Mouse (Mus musculus) lung, embryonic 16.5 days (tissue): ENCODE measurements around the gene Vamp2. TPM values are rescaled to one million over a fixed set of nuclear protein-coding genes. Genes with fewer than 3 reads are reported as not detected.

Experiments used
- ATAC-seq: fragments of 200-750 bp; cut with Nextera tagmentation; 2 replicates; pipeline ENCODE4 v1.8.0; 2017; ENCODE audit warnings: low read depth, mild to moderate bottlenecking, moderate library complexity
- H3K27ac ChIP-seq: fragments of 300-500 bp; sonication (generic); 2 replicates; pipeline ENCODE4 v1.5.1; 2014; ENCODE audit warnings: mild to moderate bottlenecking, control low read depth, low read length
- H3K27me3 ChIP-seq: fragments of 300-500 bp; sonication (generic); 2 replicates; pipeline ENCODE4 v1.6.1; 2014; ENCODE audit warnings: low read depth, low read length, mixed read lengths; ENCODE audit not compliant: control insufficient read depth, insufficient read depth
- H3K36me3 ChIP-seq: fragments of 300-500 bp; sonication (generic); 2 replicates; pipeline ENCODE4 v1.6.1; 2014; ENCODE audit warnings: low read length; ENCODE audit not compliant: control insufficient read depth, insufficient read depth
- H3K4me1 ChIP-seq: fragments of 300-500 bp; sonication (generic); replicated peaks from 2 replicates; pipeline ENCODE4 v1.6.1; 2014; ENCODE audit warnings: low read length, mixed read lengths; ENCODE audit not compliant: control insufficient read depth, insufficient read depth
- H3K4me2 ChIP-seq: fragments of 300-500 bp; sonication (generic); 2 replicates; pipeline ENCODE4 v1.6.1; 2014; ENCODE audit warnings: low read depth, low read length, control low read depth
- H3K4me3 ChIP-seq: fragments of 300-500 bp; sonication (generic); 2 replicates; pipeline ENCODE4 v1.5.1; 2014; ENCODE audit warnings: mild to moderate bottlenecking, low read length, control low read depth
- H3K9ac ChIP-seq: fragments of 300-500 bp; sonication (generic); 2 replicates; pipeline ENCODE4 v1.6.1; 2014; ENCODE audit warnings: low read length, control low read depth
- H3K9me3 ChIP-seq: fragments of 300-500 bp; sonication (generic); 2 replicates; pipeline ENCODE4 v1.6.1; 2016; ENCODE audit warnings: low read length; ENCODE audit not compliant: control insufficient read depth
- WGBS: fragments of 180-500 bp; shearing (Covaris S2); extraction: QIAGEN DNeasy Blood & Tissue Kit; methylation state at CpG from one replicate; pipeline ENCODE4 v1.1.7; 2014; 5-methylcytosine and 5-hydroxymethylcytosine counted together
- polyA plus RNA-seq: library from polyadenylated mRNA; unstranded; fragments of >200 nt; fragmentation: Nextera tagmentation; extraction: Ambion mirVana; gene quantifications from 2 replicates; pipeline ENCODE4 v1.2.1, GENCODE M21; 2015

The Vamp2 gene
- polyA plus RNA-seq, 1 experiment from 2014 or later = 85.2 TPM

DNA sequence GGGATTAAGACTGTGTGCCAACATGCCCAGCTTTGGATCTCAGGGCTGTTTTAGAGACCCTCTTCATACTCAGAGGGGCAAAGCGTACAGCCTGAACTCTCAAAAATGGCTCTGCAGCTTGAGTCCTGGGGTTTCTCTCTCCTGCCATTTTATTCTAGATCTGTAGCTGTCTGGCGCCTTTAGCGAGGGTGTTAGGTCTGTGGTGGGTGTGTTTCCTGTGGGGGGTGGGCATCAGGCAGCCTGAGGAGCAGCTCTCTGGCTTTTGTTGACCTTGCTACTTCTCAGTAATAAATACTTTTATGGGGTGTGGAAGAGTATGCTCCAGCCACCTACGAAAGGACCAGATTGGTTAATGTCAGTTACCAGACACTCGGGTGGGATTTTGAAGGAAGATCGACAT, 10.2 kb upstream of the Vamp2 start:
- no peak for ATAC-seq
- H3K27ac ChIP-seq = no peak overlapping the region
- H3K27me3 ChIP-seq = no peaks in the 10 kb centered on the region
- no peak overlapping the region for H3K9ac ChIP-seq
- no peaks in the 10 kb centered on the region for H3K36me3 ChIP-seq
- no peaks in the 10 kb centered on the region for H3K9me3 ChIP-seq
- peaks cover 5% of the 10 kb centered on the region for H3K4me1 ChIP-seq
- no peak overlapping the region for H3K4me3 ChIP-seq
- WGBS = 63% methylated on average over 6 of the region's 6 CpGs
- H3K4me2 ChIP-seq = no peak overlapping the region

- no peak overlapping the region for H3K27ac ChIP-seq
- no peak for ATAC-seq
- H3K4me2 ChIP-seq = no peak overlapping the region
- H3K36me3 ChIP-seq = no peaks in the 10 kb centered on the region
- H3K4me1 ChIP-seq = peaks cover 4% of the 10 kb centered on the region
- H3K27me3 ChIP-seq = no peaks in the 10 kb centered on the region
- H3K9me3 ChIP-seq = no peaks in the 10 kb centered on the region
- no peak overlapping the region for H3K9ac ChIP-seq
- WGBS = 62% methylated on average over 5 of the region's 5 CpGs
- H3K4me3 ChIP-seq = no peak overlapping the region
Observed at GRCm38 (mm10) chr11:69078805-69079438, 9.4 kb upstream of the Vamp2 start.

GRCm38 (mm10) chr11:69080102-69080854, 8.0 kb upstream of the Vamp2 start:
- 77% methylated on average over 15 of the region's 15 CpGs for WGBS
- Histone ChIP-seq H3K27me3 (no peaks in the 10 kb centered on the region), H3K4me2 (no peak overlapping the region), H3K27ac (no peak overlapping the region), H3K9ac (no peak overlapping the region), H3K36me3 (no peaks in the 10 kb centered on the region), H3K9me3 (no peaks in the 10 kb centered on the region), H3K4me1 (no peaks in the 10 kb centered on the region), H3K4me3 (no peak overlapping the region)
- no peak for ATAC-seq

GRCm38 (mm10) chr11:69080855-69081222, 7.5 kb upstream of the Vamp2 start:
- 85% methylated on average over 8 of the region's 8 CpGs for WGBS
- H3K9ac ChIP-seq = no peak overlapping the region

DNA sequence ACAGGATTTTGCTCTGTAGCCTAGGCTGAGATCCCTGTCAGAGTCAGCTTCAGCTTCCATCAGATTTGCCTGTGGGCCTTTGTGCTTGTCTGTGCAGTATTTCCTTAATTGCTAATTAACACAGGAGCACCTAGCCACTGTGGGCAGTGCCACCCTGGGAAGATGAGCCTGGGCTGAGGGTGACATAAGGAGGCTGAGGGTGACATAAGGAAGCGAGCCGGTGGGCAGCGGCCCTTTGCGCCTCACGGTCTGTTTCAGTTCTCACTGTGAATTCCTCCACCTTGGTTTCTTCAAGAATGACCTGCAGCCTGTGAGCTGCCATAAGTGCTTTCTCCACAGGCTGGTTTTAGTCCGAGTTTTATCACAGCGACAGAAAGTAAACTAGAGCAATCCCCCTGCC, 6.7 kb upstream of the Vamp2 start:
- Histone ChIP-seq H3K36me3 (no peaks in the 10 kb centered on the region), H3K27me3 (no peaks in the 10 kb centered on the region), H3K9ac (no peak overlapping the region), H3K9me3 (no peaks in the 10 kb centered on the region), H3K4me3 (no peak overlapping the region), H3K4me2 (no peak overlapping the region), H3K27ac (no peak overlapping the region), H3K4me1 (no peaks in the 10 kb centered on the region)
- no peak for ATAC-seq
- 75% methylated on average over 7 of the region's 7 CpGs for whole genome bisulfite sequencing

More at GRCm38 (mm10) chr11:69080855-69081222, 7.5 kb upstream of the Vamp2 start:
- Histone ChIP-seq H3K4me3 (no peak overlapping the region), H3K4me1 (no peaks in the 10 kb centered on the region), H3K36me3 (no peaks in the 10 kb centered on the region), H3K4me2 (no peak overlapping the region), H3K9me3 (no peaks in the 10 kb centered on the region), H3K27ac (no peak overlapping the region), H3K27me3 (no peaks in the 10 kb centered on the region)
- no peak for ATAC-seq

GRCm38 (mm10) chr11:69085608-69086007, 2.7 kb upstream of the Vamp2 start:
- no peak overlapping the region for H3K9ac ChIP-seq
- 63% methylated on average over 6 of the region's 6 CpGs for WGBS
- H3K4me3 ChIP-seq = no peak overlapping the region
- H3K9me3 ChIP-seq = no peaks in the 10 kb centered on the region
- peaks cover 3% of the 10 kb centered on the region; the same call in 1 of the 2 replicates for H3K36me3 ChIP-seq
- H3K27ac ChIP-seq = no peak overlapping the region
- H3K4me2 ChIP-seq = no peak overlapping the region
- no peaks in the 10 kb centered on the region for H3K27me3 ChIP-seq
- H3K4me1 ChIP-seq = peaks cover 17% of the 10 kb centered on the region
- no peak for ATAC-seq

GRCm38 (mm10) chr11:69086390-69086789, 1.9 kb upstream of the Vamp2 start:
- Histone ChIP-seq H3K27me3 (no peaks in the 10 kb centered on the region), H3K9ac (no peak overlapping the region), H3K27ac (no peak overlapping the region), H3K36me3 (peaks cover 6% of the 10 kb centered on the region; the same call in 1 of the 2 replicates), H3K9me3 (no peaks in the 10 kb centered on the region), H3K4me2 (no peak overlapping the region), H3K4me1 (peaks cover 18% of the 10 kb centered on the region), H3K4me3 (no peak overlapping the region)
- WGBS = 48% methylated on average over 6 of the region's 6 CpGs
- no peak for ATAC-seq

DNA sequence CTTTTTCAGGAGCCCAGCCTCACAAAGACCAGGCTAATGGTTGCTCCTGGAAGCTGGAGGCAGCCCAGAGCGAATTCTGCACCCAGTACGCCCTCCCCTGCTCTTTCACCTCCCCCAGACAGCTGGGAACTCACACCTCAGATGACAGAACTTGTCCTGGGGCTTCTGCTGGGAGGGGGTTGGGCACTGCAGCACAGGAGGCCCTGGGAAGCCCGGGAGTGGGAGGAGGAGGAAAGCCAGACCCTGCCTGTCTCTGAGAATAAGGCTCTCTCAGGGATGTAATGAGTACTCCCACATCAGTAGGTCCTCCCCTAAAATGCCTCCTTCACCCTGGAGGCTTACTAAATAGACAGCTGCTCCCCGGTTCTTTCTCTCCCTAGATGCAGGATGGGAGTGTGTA, 1.2 kb upstream of the Vamp2 start:
- Histone ChIP-seq H3K9me3 (no peaks in the 10 kb centered on the region), H3K4me2 (no peak overlapping the region), H3K9ac (peak overlapping the region; percentile 29), H3K4me1 (peaks cover 18% of the 10 kb centered on the region), H3K4me3 (no peak overlapping the region), H3K36me3 (peaks cover 6% of the 10 kb centered on the region; the same call in 1 of the 2 replicates), H3K27me3 (no peaks in the 10 kb centered on the region), H3K27ac (no peak overlapping the region)
- no peak for ATAC-seq
- WGBS = 36% methylated on average over 4 of the region's 4 CpGs

DNA sequence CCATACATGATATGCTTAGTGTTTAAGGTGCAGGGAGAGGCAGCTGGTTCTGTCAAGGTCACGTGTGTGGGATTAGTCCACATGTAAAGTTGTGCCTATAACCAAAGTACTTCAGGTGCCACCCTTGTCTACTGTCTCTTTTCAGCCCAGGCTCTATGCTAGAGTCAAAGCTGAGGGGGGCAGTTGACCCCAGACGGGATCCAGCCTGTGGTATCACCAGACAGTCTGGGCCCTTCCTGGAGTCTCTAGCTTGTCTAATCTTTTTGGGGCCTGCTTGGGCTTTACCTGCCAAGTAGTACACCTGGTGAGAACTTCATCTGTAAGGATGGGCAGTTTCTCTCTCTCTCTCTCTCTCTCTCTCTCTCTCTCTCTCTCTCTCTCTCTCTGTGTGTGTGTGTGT, 693 bp upstream of the Vamp2 start:
- peaks cover 18% of the 10 kb centered on the region for H3K4me1 ChIP-seq
- no peak overlapping the region for H3K4me3 ChIP-seq
- no peaks in the 10 kb centered on the region for H3K9me3 ChIP-seq
- no peak overlapping the region; the same call in 1 of the 2 replicates for H3K4me2 ChIP-seq
- no peak for ATAC-seq
- peaks cover 7% of the 10 kb centered on the region; the same call in 1 of the 2 replicates for H3K36me3 ChIP-seq
- H3K27me3 ChIP-seq = no peaks in the 10 kb centered on the region
- no peak overlapping the region for H3K27ac ChIP-seq
- H3K9ac ChIP-seq = no peak overlapping the region
- WGBS = 62% methylated on average over 2 of the region's 2 CpGs
